Mouse (Mus musculus) stomach, embryonic 14.5 days (tissue): ENCODE data around the gene Dmac2. TPM values are rescaled to one million over a fixed set of nuclear protein-coding genes. Genes with fewer than 3 reads are reported as not detected.
"Not testable (repeated sequence)": the region's sequence is repeated elsewhere in the genome, so short reads cannot be mapped to it uniquely, and the experiment has no call there.

Experiments used
- ATAC-seq: fragments of 200-750 bp; cut with Nextera tagmentation; 2 replicates; pipeline ENCODE4 v1.8.0; 2017; ENCODE audit warnings: low read depth, moderate TSS enrichment; ENCODE audit not compliant: insufficient number of reproducible peaks, insufficient read depth, low FRiP score
- H3K27ac ChIP-seq: fragments of 300-500 bp; sonication (generic); 2 replicates; pipeline ENCODE4 v1.5.1; 2014; ENCODE audit warnings: mild to moderate bottlenecking, low read length, moderate library complexity, mixed read lengths
- H3K27me3 ChIP-seq: fragments of 300-500 bp; sonication (generic); 2 replicates; pipeline ENCODE4 v1.6.1; 2014; ENCODE audit warnings: low read length, control low read depth, mixed read lengths; ENCODE audit not compliant: control insufficient read depth, insufficient read depth
- H3K36me3 ChIP-seq: fragments of 300-500 bp; sonication (generic); 2 replicates; pipeline ENCODE4 v1.6.1; 2014; ENCODE audit warnings: mild to moderate bottlenecking, control low read depth, low read length, moderate library complexity, mixed read lengths; ENCODE audit not compliant: control insufficient read depth, insufficient read depth
- H3K4me1 ChIP-seq: fragments of 300-500 bp; sonication (generic); 2 replicates; pipeline ENCODE4 v1.6.1; 2014; ENCODE audit warnings: low read length, control low read depth, mixed read lengths; ENCODE audit not compliant: control insufficient read depth, insufficient read depth
- H3K4me2 ChIP-seq: fragments of 300-500 bp; sonication (generic); replicated peaks from 2 replicates; pipeline ENCODE4 v1.6.1; 2014; ENCODE audit warnings: low read depth, low read length, control low read depth
- H3K4me3 ChIP-seq: fragments of 300-500 bp; sonication (generic); 2 replicates; pipeline ENCODE4 v1.5.1; 2014; ENCODE audit warnings: low read depth, low read length, control low read depth
- H3K9ac ChIP-seq: fragments of 300-500 bp; sonication (generic); replicated peaks from 2 replicates; pipeline ENCODE4 v1.6.1; 2014; ENCODE audit warnings: low read depth, mild to moderate bottlenecking, control low read depth, low read length, moderate library complexity, mixed read lengths
- H3K9me3 ChIP-seq: fragments of 300-500 bp; sonication (generic); 2 replicates; pipeline ENCODE4 v1.6.1; 2016; ENCODE audit warnings: low read depth, low read length, control low read depth; ENCODE audit not compliant: control insufficient read depth
- WGBS: fragments of 180-500 bp; shearing (Covaris S2); extraction: QIAGEN DNeasy Blood & Tissue Kit; methylation state at CpG from one replicate; pipeline ENCODE4 v1.1.7; 2014; 5-methylcytosine and 5-hydroxymethylcytosine counted together
- polyA plus RNA-seq: library from polyadenylated mRNA; unstranded; fragments of >200 nt; fragmentation: Nextera tagmentation; extraction: Ambion mirVana; gene quantifications from 2 replicates; pipeline ENCODE4 v1.2.1, GENCODE M21; 2014

Dmac2 gene
- 39.0 and 44.9 TPM in 2 replicates for polyA plus RNA-seq

GRCm38 (mm10) chr7:25618865-25619721, at the start of gene Dmac2:
TSS of gene Dmac2 (plus strand) at chr7:25619414.
- no peaks in the 10 kb centered on the region for H3K9me3 ChIP-seq
- H3K27me3 ChIP-seq: no peaks in the 10 kb centered on the region
- peak; percentile 93 for ATAC-seq
- 0 out of 2 replicates have a peak within 1 kb of the TSS, but pooled peaks have one; percentile 3 for H3K27ac ChIP-seq
- 1% methylated on average over 53 of the region's 53 CpGs for WGBS
- H3K4me2 ChIP-seq: peak within 1 kb of the TSS; percentile 59
- 0 out of 2 replicates have a peak within 1 kb of the TSS, but pooled peaks have one; percentile 23 for H3K9ac ChIP-seq
- H3K4me3 ChIP-seq: peak within 1 kb of the TSS; percentile 45
- 0 out of 2 replicates have a peak, but pooled peaks cover 4% of the 10 kb centered on the region for H3K4me1 ChIP-seq
- H3K36me3 ChIP-seq: peaks cover 8% of the 10 kb centered on the region; the same call in 1 of the 2 replicates

GRCm38 (mm10) chr7:25573806-25574205, 45.4 kb upstream of the Dmac2 start:
- not testable (repeated sequence) for ATAC-seq, H3K4me1 ChIP-seq, H3K9me3 ChIP-seq, H3K27me3 ChIP-seq, H3K27ac ChIP-seq, H3K9ac ChIP-seq, H3K4me3 ChIP-seq, H3K4me2 ChIP-seq, H3K36me3 ChIP-seq
- 77% methylated on average over 5 of the region's 5 CpGs for WGBS

- no peak overlapping the region for H3K9ac ChIP-seq
- H3K27ac ChIP-seq: peak overlapping the region; percentile 67; the same call in 1 of the 2 replicates
- 67% methylated on average over 5 of the region's 5 CpGs for WGBS
- H3K4me2 ChIP-seq: no peak overlapping the region
- H3K9me3 ChIP-seq: no peaks in the 10 kb centered on the region
- H3K36me3 ChIP-seq: no peaks in the 10 kb centered on the region
- no peak for ATAC-seq
- H3K4me1 ChIP-seq: no peaks in the 10 kb centered on the region
- no peaks in the 10 kb centered on the region for H3K27me3 ChIP-seq
- H3K4me3 ChIP-seq: no peak overlapping the region
These were observed 44.1 kb upstream of the Dmac2 start for GRCm38 (mm10) chr7:25575105-25575504.

- Histone ChIP-seq H3K9me3 (no peaks in the 10 kb centered on the region), H3K4me3 (no peak overlapping the region), H3K9ac (no peak overlapping the region), H3K4me1 (no peaks in the 10 kb centered on the region), H3K27ac (peak overlapping the region; percentile 67; the same call in 1 of the 2 replicates), H3K27me3 (no peaks in the 10 kb centered on the region), H3K4me2 (no peak overlapping the region), H3K36me3 (no peaks in the 10 kb centered on the region)
- 13% methylated on average over 8 of the region's 8 CpGs for WGBS
- peak; percentile 84 for ATAC-seq
These were observed 43.3 kb upstream of the Dmac2 start for GRCm38 (mm10) chr7:25575870-25576269.

GRCm38 (mm10) chr7:25576308-25576707, 42.9 kb upstream of the Dmac2 start:
- H3K27ac ChIP-seq: peak overlapping the region; percentile 74
- 24% methylated on average over 6 of the region's 6 CpGs for WGBS
- peak; percentile 79 for ATAC-seq

GRCm38 (mm10) chr7:25576793-25577437, 42.3 kb upstream of the Dmac2 start:
- not testable (repeated sequence) for H3K9me3 ChIP-seq, H3K9ac ChIP-seq, H3K4me1 ChIP-seq, H3K4me3 ChIP-seq, H3K4me2 ChIP-seq, H3K36me3 ChIP-seq, H3K27me3 ChIP-seq, ATAC-seq
- 72% methylated on average over 11 of the region's 14 CpGs for WGBS
- H3K27ac ChIP-seq: peak overlapping the region; percentile 74

More at GRCm38 (mm10) chr7:25576308-25576707, 42.9 kb upstream of the Dmac2 start:
- H3K9me3 ChIP-seq, H3K4me2 ChIP-seq, H3K4me3 ChIP-seq, H3K27me3 ChIP-seq, H3K4me1 ChIP-seq, H3K9ac ChIP-seq, H3K36me3 ChIP-seq: not testable (repeated sequence)

- Histone ChIP-seq H3K36me3 (no peaks in the 10 kb centered on the region), H3K9me3 (no peaks in the 10 kb centered on the region), H3K4me3 (no peak overlapping the region), H3K4me1 (no peaks in the 10 kb centered on the region), H3K27me3 (no peaks in the 10 kb centered on the region), H3K4me2 (no peak overlapping the region), H3K27ac (no peak overlapping the region), H3K9ac (no peak overlapping the region)
- no peak for ATAC-seq
- 79% methylated on average over 10 of the region's 10 CpGs for WGBS
These were observed 39.8 kb upstream of the Dmac2 start for GRCm38 (mm10) chr7:25579441-25579840.

- Histone ChIP-seq H3K9me3 (no peaks in the 10 kb centered on the region), H3K4me1 (no peaks in the 10 kb centered on the region), H3K4me3 (no peak overlapping the region), H3K9ac (no peak overlapping the region), H3K4me2 (no peak overlapping the region), H3K27ac (no peak overlapping the region), H3K27me3 (no peaks in the 10 kb centered on the region), H3K36me3 (no peaks in the 10 kb centered on the region)
- no peak for ATAC-seq
- WGBS: 84% methylated on average over 15 of the region's 15 CpGs
These were observed 36.9 kb upstream of the Dmac2 start for GRCm38 (mm10) chr7:25582301-25582810.
